Mouse (Mus musculus) neutrophil, adult 5-6 weeks (primary cell): ENCODE data around the gene Abl1. TPM values are rescaled to one million over a fixed set of nuclear protein-coding genes. Genes with fewer than 3 reads are reported as not detected.

Source experiments
- ATAC-seq: fragments of 151-379, 151-347 bp; 2 replicates; pipeline ENCODE4 v1.8.0; 2017; ENCODE audit warnings: mild to moderate bottlenecking, moderate TSS enrichment; ENCODE audit not compliant: insufficient number of reproducible peaks, poor library complexity, low FRiP score, severe bottlenecking; ENCODE audit errors: extremely low read depth
- total RNA-seq: library from RNA; stranded (forward); fragments of 200-1000 nt; gene quantifications from 2 replicates; pipeline ENCODE4 v1.2.3, GENCODE M21; 2017

Abl1 gene
- total RNA-seq, 1 experiment from 2014 or later: 29.3 TPM

DNA sequence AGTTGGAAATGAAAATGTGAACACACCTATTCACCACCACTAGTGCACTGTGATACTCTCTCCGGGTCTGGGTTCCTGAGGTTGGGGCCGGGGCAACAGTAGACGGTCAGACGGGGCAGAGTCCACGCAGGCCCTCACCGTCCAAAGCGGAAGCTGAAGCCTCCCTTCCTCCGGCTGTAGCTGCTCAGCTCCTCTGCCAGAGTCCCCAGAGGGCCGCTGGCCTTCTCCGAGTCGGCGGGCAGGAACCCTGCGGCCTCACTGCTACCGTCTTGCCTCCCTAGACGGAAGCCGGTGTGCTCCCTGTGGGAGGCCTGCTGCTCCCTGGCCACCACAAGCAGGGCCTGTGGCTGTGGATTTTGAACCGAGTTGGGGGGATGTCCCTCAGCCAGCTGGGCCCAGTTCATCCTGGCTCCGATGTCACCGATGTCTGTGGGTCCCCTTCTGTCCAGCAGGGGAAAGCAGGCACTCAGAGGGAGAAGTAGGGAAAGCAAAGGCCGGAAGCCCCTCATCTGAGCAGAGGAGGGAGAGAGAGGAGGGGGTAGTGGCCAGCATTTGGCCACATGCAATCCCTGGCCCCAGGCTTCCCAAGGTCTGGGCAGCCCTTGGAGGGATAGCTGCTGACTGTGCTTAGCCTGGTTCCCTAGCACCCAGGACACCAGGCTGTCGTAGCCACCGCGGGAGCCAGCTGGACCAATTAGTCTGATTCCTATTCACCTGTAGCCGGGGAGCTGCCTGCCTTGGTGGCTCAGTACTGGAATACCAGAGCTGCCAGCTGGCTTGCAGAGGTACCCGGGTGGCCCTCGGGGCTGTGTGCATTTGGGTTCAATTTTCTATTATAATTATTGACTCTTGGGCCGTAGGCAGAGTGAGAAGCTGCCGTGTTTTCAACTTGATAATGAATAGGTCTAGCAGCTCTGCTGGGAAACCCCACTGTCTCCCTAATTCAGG lies 120.5 kb downstream of the Abl1 start:
- ATAC-seq: no peak

GRCm38 (mm10) chr2:31809358-31809740 lies 121.2 kb downstream of the Abl1 start:
- ATAC-seq: no peak

- ATAC-seq: 0 out of 2 replicates have a peak, but pooled peaks have one; percentile 10
These were observed 122.3 kb downstream of the Abl1 start, which contains the start of gene Qrfp for GRCm38 (mm10) chr2:31810444-31810843. Gene Qrfp (minus strand): TSS chr2:31810580.

DNA sequence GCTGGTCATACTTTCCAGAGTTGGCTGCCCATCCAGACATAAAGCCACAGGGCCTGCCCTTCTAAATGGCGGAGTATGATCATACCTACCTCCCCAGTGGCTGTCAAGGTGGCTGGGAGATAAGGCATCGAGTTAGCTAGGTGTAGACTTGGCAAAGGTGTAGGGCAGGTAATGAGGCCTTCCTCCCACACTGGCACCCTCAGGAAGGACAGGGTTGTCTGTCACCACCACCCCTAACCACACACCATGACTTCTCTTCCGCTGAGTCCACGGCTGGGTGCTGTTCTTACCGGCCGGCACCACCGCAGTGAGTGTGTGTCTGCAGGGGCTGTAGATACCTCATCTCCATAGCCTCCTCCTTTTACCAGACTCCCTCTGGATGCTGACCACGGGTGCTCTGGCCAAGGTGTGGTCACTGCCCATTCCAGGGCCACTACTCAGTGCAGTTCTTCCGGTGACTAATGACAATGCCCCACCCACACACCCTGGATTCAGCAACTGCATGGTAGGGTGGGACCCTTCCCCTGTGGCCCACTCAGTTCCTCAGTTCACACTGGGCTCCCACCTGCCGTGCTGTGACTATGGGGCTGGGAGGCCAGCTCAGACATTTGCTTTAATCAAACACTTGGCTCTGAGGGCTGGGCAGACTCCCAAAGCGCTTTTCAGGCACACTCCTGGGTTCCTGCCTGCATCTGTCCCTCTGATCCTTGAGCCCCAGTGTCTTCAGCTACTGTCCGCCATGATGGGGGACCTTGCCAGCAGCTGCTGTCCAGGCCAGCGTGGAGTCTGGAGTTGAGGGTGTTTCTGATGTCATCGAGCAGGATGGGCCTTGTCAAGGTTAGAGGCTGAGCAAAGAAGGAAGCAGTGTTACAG lies 123.1 kb downstream of the Abl1 start:
- ATAC-seq: peak; percentile 33

DNA sequence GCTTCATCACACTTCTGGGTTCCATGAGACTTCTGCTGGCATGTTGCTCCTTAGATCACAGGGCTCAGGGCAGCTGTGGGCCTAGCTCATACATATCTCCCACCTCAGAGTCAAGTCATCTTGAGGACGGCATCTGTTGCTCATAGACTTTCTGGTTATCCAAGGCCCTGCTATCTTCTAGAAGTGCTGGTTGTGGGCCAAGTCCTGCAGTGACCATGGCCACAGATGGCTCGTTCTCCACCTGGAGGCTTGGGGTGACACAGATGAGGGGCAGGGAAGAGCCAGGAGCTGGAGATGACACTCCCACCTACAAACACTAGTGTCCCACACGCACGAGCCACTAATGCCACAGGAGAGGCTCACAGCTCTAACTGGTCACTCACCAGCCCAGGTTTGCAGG lies 125.5 kb downstream of the Abl1 start:
- ATAC-seq: no peak

GRCm38 (mm10) chr2:31814699-31815098 lies 126.5 kb downstream of the Abl1 start:
- ATAC-seq: no peak

DNA sequence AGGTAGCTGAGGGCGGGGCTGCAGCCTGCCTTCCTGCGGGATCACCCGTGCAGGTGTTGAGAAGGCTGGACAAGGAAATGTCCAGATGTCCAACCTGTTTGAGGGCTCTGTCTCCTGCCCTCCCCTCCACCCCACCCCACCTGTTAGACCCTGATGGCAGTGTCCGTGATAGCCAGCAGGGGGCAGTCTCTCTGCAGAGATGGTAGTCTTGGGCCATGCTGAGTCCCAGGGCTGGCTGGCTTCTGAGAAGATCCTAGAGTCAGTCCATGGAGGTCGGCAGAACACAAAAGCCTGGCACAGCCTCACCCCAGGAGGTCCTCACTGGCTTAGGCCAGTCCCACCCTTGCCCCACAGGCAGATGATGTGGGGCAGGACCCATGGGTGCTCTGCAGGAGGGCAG lies 127.2 kb downstream of the Abl1 start:
- ATAC-seq: peak; percentile 43; the same call in 1 of the 2 replicates

DNA sequence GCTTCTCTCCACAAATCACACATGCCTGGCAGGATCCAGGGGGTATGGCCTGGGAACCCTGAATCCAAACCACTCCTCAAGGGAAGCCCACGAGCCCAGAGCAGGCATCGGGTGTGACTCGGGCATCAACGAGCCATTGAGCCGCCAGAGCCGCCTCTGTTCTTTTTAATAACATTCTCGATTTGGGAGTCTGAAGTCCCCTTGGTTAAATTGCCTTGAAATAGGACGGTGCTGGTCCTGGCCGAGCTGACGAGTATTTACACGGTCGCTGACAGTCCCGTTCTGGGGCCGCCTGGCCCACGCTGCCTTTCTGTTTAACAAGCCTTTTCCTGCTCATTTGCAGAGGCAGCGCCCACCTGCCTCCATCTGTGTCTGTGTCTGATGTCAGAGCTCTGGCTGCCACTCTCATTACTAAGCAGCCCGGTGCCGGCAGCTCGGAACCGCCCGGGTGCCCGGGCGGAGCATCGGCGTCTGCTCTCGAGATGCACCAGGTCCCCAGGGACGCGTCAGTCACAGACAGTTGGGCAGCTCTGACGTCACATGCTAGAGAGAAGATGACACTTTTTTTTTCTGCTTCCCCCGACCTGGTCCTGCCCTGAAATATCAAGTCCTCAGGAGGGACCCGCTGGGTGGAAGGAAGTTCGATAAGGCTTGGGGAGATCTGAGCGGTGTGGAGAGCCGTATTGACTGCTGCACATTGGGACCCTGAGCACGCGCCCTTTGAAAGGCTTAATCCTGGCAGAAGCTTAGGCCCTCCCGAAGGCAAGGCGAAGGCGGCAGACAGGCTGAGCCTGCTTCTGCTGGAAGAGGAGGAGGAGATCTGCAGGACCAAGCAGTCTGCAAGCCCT lies 134.6 kb downstream of the Abl1 start:
- peak; percentile 67 for ATAC-seq

GRCm38 (mm10) chr2:31823933-31824730 lies 136.0 kb downstream of the Abl1 start:
- ATAC-seq: no peak

GRCm38 (mm10) chr2:31825469-31825911 lies 137.3 kb downstream of the Abl1 start:
- ATAC-seq: no peak

DNA sequence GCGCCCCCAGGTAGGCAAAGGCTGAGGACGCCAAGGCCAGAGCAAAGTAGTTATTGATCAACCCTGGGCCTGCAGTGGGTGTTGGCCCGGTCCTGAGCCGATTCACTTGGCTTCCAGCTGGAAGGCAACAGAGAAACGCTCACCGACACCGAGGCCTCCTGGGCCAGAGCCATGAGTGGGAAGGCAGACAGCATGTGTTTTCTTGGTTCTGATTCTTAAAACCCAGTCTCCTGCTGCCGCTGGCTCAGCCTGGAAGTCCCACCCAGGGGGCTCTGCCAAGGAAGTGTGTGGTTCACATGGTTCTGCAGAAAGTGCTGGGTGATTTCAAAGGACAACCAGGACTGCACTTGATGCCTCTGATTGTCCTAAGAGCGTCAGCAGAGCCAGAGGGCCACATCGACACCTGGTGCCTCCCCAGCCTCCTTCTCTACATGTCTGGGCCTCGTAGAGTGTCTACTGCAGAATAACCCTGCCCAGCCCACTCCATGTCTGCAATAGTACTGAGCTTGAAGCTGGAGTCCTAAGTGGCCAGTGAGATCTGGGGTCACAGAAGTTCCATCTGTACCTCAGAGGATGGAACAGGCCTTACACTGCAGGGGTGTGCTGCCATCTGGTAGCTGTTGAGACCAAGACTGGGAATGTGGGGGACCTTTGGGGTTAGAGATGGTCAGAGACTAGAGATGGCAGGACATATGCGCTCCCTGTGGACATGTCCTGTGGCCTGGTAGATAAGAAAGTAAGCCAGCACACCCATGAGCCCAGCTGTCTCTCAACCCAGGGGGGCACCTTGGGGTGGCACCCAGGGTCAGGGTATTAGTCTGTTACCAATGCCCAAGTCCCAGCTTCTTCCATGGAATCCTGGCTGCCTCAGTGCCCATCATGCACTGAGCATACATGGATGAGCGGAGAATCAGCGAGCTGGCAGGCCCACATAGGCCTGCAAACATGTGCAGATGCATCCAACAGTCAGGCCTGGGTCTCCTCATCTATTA lies 138.2 kb downstream of the Abl1 start:
- no peak for ATAC-seq

DNA sequence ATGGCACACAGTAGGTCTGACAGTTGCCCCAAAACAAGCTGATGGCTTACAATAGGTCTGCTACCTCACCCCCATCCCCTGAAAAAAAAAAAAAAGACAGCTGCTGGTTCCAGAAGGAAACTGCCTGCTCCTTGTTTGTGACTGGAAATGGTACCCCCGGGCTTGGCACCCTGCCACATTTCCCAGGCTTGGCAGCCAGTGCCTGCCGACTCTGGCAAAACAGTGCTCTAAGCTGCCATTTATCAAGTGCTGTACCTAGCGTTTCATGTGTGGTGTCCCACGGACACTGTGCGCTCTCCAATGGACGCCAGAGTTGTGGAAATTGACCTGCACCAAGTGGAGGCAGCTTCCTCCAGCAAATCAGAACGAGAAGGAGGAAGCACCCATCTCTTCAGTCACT lies 139.7 kb downstream of the Abl1 start:
- no peak for ATAC-seq

- ATAC-seq: no peak
These were observed 140.2 kb downstream of the Abl1 start for GRCm38 (mm10) chr2:31828311-31828825.

DNA sequence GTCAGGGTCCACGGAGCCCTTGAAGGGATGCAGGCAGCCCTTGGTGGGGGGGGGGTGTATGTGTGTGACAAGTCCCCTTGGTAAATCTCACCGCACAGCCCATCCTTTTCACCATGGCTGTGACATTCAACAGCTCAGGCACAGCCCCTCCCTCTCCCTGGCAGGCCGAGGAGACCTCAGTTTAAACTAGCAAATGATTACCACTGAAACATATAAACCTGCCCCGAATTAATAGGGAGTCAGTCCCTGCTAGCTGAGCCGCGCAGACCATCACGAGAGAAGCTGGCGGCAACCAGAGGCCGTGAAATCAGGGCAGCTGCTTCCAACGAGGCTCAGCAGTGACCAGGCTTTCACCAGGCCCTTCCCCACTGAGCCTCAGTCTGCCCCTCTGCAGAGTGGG lies 147.9 kb downstream of the Abl1 start:
- ATAC-seq: no peak

DNA sequence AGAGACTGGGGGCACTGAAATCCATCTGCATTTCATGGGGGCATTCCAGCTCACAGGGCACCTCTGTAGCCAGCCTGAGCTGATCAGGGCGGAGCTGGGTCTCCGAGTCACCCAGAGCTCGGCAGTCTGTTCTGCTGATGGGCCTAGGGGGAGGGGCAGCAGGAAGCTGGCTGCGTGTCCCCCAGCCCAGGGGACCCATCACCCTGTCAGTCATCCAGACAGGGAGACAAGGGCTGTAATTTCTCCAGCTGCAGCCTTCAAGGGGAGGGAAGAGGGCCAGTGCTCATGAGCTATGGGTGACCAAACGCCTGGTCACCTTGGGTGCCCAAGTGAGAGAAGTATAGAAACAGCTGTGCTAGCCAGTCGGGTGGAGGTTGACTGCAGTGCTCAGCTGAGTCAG lies 148.8 kb downstream of the Abl1 start:
- no peak for ATAC-seq

DNA sequence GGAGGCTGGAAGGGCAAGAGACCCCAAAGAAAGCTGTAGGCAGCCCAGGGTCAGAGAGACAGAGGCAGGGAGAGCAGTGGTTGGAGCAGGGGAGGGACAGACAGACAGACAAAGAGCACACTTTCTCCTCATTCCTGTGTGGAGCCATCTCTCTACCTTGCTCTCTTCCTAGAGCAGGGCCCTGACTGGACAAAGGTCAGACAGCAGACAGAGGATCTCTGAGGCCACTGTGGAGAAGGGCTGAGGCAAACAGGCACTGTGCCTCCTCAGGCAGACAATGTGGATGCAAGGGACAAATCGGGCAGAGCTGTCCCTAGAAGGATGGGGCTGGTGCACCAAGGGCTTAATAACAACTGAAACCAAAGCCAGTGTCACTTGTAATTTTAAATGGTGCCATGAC lies 150.7 kb downstream of the Abl1 start:
- ATAC-seq: no peak

GRCm38 (mm10) chr2:31844729-31845136 lies 156.6 kb downstream of the Abl1 start:
- ATAC-seq: no peak
